Mouse (Mus musculus) liver, embryonic 12.5 days (tissue): Measurements from ENCODE around the gene Cldn3. TPM values are rescaled to one million over a fixed set of nuclear protein-coding genes. Genes with fewer than 3 reads are reported as not detected.

ENCODE experiments used
- ATAC-seq: fragments of 200-750 bp; cut with Nextera tagmentation; 2 replicates; pipeline ENCODE4 v1.8.0; 2017; ENCODE audit warnings: moderate number of reproducible peaks, mild to moderate bottlenecking, moderate library complexity
- H3K27ac ChIP-seq: fragments of 300-500 bp; sonication (generic); 2 replicates; pipeline ENCODE4 v1.5.1; 2016; ENCODE audit warnings: mild to moderate bottlenecking
- H3K27me3 ChIP-seq: fragments of 300-500 bp; sonication (generic); replicated peaks from 2 replicates; pipeline ENCODE4 v1.6.1; 2016; ENCODE audit warnings: mild to moderate bottlenecking, moderate library complexity
- H3K36me3 ChIP-seq: fragments of 300-500 bp; sonication (generic); 2 replicates; pipeline ENCODE4 v1.6.1; 2016; ENCODE audit warnings: mild to moderate bottlenecking, moderate library complexity
- H3K4me1 ChIP-seq: fragments of 300-500 bp; sonication (generic); 2 replicates; pipeline ENCODE4 v1.6.1; 2016
- H3K4me2 ChIP-seq: fragments of 300-500 bp; sonication (generic); 2 replicates; pipeline ENCODE4 v1.6.1; 2016; ENCODE audit warnings: mild to moderate bottlenecking, moderate library complexity
- H3K4me3 ChIP-seq: fragments of 300-500 bp; sonication (generic); 2 replicates; pipeline ENCODE4 v1.5.1; 2016; ENCODE audit warnings: mild to moderate bottlenecking, moderate library complexity
- H3K9ac ChIP-seq: fragments of 300-500 bp; sonication (generic); 2 replicates; pipeline ENCODE4 v1.6.1; 2016; ENCODE audit warnings: mild to moderate bottlenecking, moderate library complexity
- H3K9me3 ChIP-seq: fragments of 300-500 bp; sonication (generic); replicated peaks from 2 replicates; pipeline ENCODE4 v1.6.1; 2016; ENCODE audit warnings: mild to moderate bottlenecking, moderate library complexity
- WGBS: fragments of 180-500 bp; shearing (Covaris S2); methylation state at CpG from one replicate; pipeline ENCODE4 v1.1.7; 2016; ENCODE audit not compliant: insufficient replicate concordance; 5-methylcytosine and 5-hydroxymethylcytosine counted together
- polyA plus RNA-seq: library from polyadenylated mRNA; unstranded; fragments of >200 nt; fragmentation: Nextera tagmentation; extraction: Ambion mirVana; gene quantifications from 2 replicates; pipeline ENCODE4 v1.2.1, GENCODE M21; 2016

Cldn3 gene
- polyA plus RNA-seq, 1 experiment from 2014 or later, result 0.57 TPM

DNA sequence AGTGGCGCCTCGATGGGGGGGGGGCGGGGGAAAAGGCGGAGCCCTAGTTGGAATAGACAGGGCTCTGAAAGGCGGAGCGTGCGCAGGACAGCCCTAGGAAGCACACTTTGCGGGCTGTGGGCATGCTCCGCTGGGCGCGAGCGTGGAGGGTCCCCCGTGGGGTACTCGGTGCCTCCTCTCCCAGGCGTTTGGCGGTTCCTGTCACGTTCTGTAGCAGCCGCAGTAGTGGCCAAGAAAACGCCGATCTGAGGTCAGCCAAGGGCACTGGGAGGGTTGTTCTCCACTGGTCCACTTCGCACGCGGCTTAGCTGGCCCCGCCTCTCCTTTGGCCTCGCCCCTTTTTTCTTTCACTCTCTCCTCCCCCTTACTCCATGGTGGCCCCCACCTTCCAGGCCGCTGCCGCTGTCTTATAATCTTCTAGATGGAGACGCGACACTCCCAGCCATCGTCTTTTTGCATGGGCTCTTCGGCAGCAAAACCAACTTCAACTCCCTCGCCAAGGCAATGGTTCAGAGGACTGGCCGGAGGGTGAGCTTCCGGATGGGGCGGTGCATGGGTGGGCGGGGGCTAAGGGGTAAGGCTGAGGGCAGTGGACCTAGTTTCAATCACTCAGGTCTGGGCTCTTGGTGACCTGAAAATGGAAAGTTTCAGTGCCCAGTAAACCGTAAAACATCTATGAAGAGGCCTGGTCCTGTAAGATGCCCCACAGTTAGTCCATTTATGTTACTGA is 23.7 kb downstream of the Cldn3 start:
- ATAC-seq, result peak; percentile 71
- under 1% methylated on average over 37 of the region's 37 CpGs for WGBS
- Histone ChIP-seq H3K36me3 (peaks cover 9% of the 10 kb centered on the region), H3K9me3 (no peaks in the 10 kb centered on the region), H3K4me1 (peaks cover 46% of the 10 kb centered on the region), H3K27ac (peak overlapping the region; percentile 90), H3K4me3 (peak overlapping the region; percentile 69), H3K27me3 (0 out of 2 replicates have a peak, but pooled peaks cover 10% of the 10 kb centered on the region), H3K4me2 (peak overlapping the region; percentile 96), H3K9ac (peak overlapping the region; percentile 67)

DNA sequence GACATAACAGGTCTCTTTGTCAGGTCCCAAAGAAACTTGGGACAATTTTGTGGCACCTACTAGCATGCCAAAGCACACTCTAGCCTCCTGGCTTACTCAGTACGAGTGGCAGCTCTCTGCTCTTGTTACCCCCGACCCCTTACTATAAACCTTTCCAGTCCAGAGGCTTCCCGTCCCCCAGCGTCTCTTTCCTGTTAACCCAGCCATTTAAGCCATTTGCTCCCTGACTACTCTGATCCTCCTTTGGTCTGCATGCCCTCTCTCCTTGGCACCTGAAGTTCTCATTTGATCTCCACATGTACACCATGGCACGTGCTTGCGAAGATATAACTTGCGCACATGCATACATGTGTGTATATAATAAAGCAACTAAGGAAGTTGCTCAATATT is 24.3 kb downstream of the Cldn3 start:
- peak overlapping the region; percentile 90 for H3K27ac ChIP-seq
- H3K9ac ChIP-seq, result peak overlapping the region; percentile 67
- H3K4me3 ChIP-seq, result peak overlapping the region; percentile 69
- ATAC-seq, result no peak
- peak overlapping the region; percentile 96 for H3K4me2 ChIP-seq
- H3K4me1 ChIP-seq, result peaks cover 48% of the 10 kb centered on the region
- 0 out of 2 replicates have a peak, but pooled peaks cover 7% of the 10 kb centered on the region for H3K27me3 ChIP-seq
- no peaks in the 10 kb centered on the region for H3K9me3 ChIP-seq
- WGBS, result 48% methylated on average over 7 of the region's 7 CpGs
- peaks cover 9% of the 10 kb centered on the region for H3K36me3 ChIP-seq

DNA sequence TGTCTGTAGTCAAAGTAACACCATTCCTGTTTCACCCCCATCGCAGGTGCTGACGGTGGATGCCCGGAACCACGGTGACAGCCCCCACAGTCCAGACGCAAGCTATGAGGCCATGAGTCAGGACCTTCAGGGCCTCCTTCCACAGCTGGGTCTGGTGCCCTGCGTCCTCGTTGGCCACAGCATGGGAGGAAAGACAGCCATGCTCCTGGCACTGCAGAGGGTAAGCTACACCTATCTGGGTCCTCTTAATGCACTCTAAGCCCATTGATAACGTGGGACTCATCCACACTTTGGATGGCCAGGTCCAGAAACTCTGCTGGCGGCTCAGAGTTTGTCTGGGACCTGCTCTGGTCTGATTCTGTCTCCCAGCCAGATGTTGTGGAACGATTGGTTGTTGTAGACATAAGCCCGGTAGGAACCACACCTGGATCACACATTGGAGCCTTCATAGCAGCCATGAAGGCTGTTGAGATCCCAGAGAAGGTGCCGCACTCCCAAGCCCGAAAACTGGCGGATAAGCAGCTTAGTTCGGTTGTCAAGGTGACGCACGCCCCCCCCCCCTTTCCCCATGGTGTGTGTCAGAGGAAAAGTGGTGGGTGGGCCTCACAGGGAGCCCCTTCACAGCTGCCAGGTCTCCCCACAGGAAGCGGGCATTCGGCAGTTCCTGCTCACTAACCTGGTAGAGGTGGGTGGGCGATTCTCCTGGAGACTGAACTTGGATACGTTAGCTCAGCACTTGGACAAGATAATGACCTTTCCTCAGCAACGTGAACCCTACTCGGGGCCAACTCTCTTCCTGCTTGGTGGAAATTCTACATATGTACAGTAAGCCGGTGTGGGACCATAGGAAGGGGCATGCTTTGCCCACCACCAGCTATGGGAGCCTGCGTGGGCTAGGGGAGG is 25.1 kb downstream of the Cldn3 start:
- no peaks in the 10 kb centered on the region for H3K9me3 ChIP-seq
- H3K4me2 ChIP-seq, result peak overlapping the region; percentile 96
- WGBS, result 82% methylated on average over 25 of the region's 25 CpGs
- peak overlapping the region; percentile 69; the same call in 1 of the 2 replicates for H3K4me3 ChIP-seq
- ATAC-seq, result no peak
- H3K36me3 ChIP-seq, result peaks cover 9% of the 10 kb centered on the region
- peak overlapping the region; percentile 67; the same call in 1 of the 2 replicates for H3K9ac ChIP-seq
- H3K27ac ChIP-seq, result 0 out of 2 replicates have a peak overlapping the region, but pooled peaks have one; percentile 90
- peaks cover 55% of the 10 kb centered on the region for H3K4me1 ChIP-seq
- H3K27me3 ChIP-seq, result 0 out of 2 replicates have a peak, but pooled peaks cover under 1% of the 10 kb centered on the region

DNA sequence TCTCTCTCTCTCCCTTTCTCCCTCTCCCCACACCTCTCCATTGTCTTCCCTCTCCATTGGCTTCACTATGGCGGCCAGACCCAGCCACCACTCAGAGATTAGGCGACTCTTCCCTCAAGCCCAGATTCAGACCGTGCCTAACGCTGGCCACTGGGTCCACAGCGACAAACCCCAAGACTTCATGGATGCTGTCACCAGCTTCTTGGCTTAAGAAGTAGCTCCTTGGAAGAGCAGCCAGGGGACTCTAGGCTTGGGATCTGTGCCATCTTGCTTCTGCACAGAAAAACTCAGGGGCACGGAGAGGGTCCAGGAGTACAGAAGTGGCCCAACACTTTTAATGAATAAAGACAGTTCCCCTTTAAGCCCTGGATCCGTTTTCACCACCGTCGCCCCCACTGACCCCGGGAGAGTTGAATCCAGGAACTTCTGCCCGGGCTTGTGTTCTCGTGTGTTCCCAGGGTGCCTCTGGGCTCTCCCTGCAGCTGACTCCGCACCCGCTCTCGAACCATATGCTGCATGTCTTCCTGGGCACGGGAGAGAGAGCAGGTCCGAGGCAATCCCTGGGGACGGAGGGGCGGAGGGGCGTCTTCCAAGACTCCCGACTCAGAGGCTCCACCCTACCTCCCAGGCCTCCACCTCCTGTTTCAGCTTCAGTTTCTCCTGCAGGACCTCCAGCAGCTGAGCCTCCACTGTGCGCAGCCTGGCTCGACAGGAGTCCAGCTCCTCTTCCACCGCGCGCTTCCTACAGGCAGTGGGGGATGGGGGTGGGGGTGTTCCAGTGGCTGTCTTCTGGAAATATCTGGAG is 26.0 kb downstream of the Cldn3 start:
- no peak overlapping the region for H3K9ac ChIP-seq
- H3K4me2 ChIP-seq, result peak overlapping the region; percentile 28
- WGBS, result 55% methylated on average over 26 of the region's 26 CpGs
- no peak for ATAC-seq
- peaks cover 9% of the 10 kb centered on the region for H3K36me3 ChIP-seq
- no peak overlapping the region for H3K27ac ChIP-seq
- H3K4me1 ChIP-seq, result peaks cover 58% of the 10 kb centered on the region
- H3K27me3 ChIP-seq, result no peaks in the 10 kb centered on the region
- no peaks in the 10 kb centered on the region for H3K9me3 ChIP-seq
- H3K4me3 ChIP-seq, result peak overlapping the region; percentile 17

DNA sequence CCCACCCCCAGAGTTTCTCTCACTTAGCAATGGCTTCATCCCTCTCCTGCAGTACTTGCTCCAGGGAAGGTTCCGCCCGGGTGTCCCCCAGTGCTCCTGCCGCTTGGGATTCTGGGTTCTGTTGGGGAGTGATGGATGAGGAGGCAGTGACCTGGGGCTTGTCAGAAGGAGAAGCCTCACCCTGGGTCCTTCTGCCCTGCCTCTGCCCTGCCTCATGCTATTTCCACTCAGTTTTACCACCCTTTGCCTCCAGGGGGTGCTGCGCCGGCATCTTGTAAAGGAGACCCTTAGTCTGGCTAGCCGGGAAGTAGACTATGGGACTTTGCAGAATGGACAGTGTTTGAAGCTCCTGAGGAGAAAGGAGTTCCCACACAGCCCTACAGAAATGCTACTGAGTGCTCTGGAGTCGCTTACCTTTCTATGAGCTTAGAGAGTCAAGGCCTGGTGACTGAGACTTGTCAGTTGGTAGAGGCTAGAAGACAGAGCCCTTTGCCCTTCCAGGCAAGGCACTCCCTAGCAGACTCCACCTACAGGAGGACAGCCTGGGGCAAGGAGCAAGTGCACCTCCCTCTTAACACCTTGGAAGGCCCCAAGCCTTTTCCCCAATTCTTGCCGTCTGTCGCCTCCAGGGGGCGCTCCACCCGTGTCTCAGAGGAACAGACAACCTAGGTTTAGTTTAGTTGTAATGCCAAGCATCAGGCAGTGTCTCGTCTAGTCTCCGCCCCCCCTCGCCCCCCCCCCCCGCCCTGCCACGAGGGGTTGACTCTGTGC is 26.8 kb downstream of the Cldn3 start:
- 0 out of 2 replicates have a peak overlapping the region, but pooled peaks have one; percentile 0 for H3K9ac ChIP-seq
- peaks cover 53% of the 10 kb centered on the region for H3K4me1 ChIP-seq
- H3K9me3 ChIP-seq, result no peaks in the 10 kb centered on the region
- H3K4me2 ChIP-seq, result peak overlapping the region; percentile 28
- ATAC-seq, result no peak
- H3K4me3 ChIP-seq, result 0 out of 2 replicates have a peak overlapping the region, but pooled peaks have one; percentile 17
- peak overlapping the region; percentile 11; the same call in 1 of the 2 replicates for H3K27ac ChIP-seq
- WGBS, result 13% methylated on average over 13 of the region's 16 CpGs
- no peaks in the 10 kb centered on the region for H3K27me3 ChIP-seq
- H3K36me3 ChIP-seq, result peaks cover 9% of the 10 kb centered on the region

DNA sequence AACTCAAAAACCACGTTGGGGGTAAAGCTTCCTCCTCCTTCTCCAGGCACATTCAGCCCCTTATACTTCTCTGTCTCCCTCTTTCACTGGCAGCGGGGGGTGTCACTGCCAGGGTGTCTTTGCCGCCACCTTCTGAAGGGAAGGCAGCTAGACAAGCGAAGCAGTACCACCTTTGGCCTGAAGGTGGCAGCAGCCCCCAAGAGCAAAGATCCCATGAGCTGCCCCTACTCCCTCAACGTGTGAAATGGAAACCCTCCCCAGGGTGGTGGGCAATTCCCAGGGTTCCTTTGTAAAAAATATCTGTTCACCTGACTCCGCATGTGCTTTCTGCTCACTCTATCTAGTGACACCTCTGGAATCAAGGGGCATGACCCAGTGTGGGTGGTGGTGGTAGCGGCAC is 29.5 kb downstream of the Cldn3 start:
- Histone ChIP-seq H3K9me3 (no peaks in the 10 kb centered on the region), H3K4me3 (no peak overlapping the region), H3K27me3 (no peaks in the 10 kb centered on the region), H3K36me3 (peaks cover 9% of the 10 kb centered on the region), H3K4me2 (no peak overlapping the region), H3K4me1 (peaks cover 39% of the 10 kb centered on the region), H3K27ac (no peak overlapping the region), H3K9ac (no peak overlapping the region)
- WGBS, result 14% methylated on average over 7 of the region's 7 CpGs
- 0 out of 2 replicates have a peak, but pooled peaks have one; percentile 13 for ATAC-seq

DNA sequence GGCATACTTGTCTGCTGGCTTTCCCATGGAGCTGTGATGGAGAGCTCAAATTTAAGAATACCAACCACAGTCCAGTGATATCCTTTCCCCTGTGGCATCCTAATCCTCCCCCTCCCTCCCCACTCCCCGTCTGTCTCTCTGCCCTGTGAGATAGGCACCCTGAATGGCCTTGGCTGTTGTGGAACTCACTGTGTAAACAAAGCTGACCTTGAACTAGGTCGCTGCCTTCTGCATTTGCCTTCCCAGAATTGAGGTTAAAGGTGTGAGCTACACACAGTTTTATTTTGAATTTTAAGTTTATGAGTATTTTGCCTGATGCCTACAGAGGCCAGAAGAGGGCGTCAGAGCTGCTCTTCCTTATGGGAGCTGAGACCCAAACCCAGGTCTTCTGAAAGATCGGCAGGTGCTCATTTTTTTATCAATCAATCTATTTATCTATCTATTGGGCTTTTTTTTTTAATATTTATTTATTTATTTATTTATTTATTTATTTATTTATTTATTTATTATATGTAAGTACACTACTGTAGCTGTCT is 30.3 kb downstream of the Cldn3 start:
- WGBS, result 40% methylated on average over 4 of the region's 4 CpGs
- H3K36me3 ChIP-seq, result peaks cover 4% of the 10 kb centered on the region
- no peak overlapping the region for H3K27ac ChIP-seq
- no peak overlapping the region for H3K9ac ChIP-seq
- ATAC-seq, result no peak
- H3K4me2 ChIP-seq, result no peak overlapping the region
- no peaks in the 10 kb centered on the region for H3K9me3 ChIP-seq
- H3K4me3 ChIP-seq, result no peak overlapping the region
- H3K27me3 ChIP-seq, result no peaks in the 10 kb centered on the region
- peaks cover 32% of the 10 kb centered on the region for H3K4me1 ChIP-seq

DNA sequence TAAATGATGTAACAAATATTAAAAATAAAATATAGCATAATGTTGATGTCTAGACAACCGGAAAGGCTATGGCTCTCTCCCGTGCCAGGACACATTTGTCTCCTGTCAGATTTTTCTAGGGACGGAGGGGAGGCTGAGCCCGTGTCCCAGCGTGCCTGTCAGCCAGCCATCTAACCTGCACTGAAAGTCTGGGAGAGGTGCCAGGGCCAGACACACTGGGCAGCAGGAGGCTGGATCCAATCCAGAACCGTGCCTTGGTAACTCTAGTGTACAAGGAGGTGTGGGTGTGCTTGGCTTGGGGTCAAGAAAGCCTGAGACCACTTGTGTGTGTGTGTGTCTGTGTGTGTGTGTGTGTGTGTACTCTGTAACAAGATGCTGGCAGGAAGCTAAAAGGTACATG is 35.8 kb downstream of the Cldn3 start:
- Histone ChIP-seq H3K9me3 (no peaks in the 10 kb centered on the region), H3K27me3 (peaks cover 29% of the 10 kb centered on the region), H3K27ac (no peak overlapping the region), H3K4me2 (no peak overlapping the region), H3K36me3 (no peaks in the 10 kb centered on the region), H3K4me3 (no peak overlapping the region), H3K9ac (no peak overlapping the region), H3K4me1 (peaks cover 36% of the 10 kb centered on the region)
- WGBS, result 75% methylated on average over 6 of the region's 6 CpGs
- ATAC-seq, result no peak

DNA sequence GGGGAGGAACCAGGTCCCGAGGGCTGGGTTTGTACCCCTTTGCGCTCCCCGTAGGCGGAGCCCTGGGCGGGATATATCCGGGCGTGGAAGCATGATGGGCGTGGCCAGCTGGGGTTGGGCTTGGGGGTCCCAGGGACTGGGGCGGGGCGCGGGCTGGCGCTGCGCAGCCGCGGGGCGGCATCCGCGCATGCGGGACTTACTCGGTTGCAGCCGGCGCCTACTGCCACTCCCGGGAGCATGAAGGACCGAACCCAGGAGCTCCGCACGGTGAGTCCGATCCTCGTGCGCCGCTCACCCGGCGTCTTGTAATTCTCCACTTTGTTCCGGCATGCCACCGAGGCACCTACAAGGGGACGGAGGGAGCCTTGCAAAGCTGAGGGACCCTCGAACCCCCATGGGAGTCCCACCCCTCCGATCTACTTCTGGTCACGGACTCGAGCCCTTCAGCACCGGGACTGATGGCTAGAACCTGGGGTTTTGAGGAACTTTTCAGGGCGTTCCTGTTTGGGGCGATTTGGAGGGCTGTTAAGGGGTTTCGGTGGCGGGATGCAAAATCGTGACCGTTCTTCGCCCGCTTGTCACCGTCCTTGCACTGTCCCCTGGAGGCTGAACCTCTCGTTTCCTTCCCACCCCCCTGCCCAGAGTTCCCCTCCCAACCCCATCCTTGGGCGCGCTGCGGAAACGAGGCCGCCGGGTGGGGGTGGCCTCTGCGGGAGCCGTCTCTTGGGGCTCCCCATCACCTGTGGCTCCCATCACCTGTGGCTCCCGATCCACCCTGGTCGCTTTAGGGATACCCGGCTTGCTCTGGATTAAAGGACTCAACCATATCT is 37.5 kb downstream of the Cldn3 start, which contains the start of gene Stx1a:
Gene Stx1a, plus strand, starts transcription at position 139 of the 830 bp plus-strand sequence.
- peak; percentile 91 for ATAC-seq
- Histone ChIP-seq H3K4me3 (peak within 1 kb of the TSS; percentile 68), H3K4me1 (peaks cover 39% of the 10 kb centered on the region), H3K27me3 (peaks cover 36% of the 10 kb centered on the region), H3K4me2 (peak within 1 kb of the TSS; percentile 95), H3K36me3 (no peaks in the 10 kb centered on the region), H3K27ac (no peak within 1 kb of the TSS; the same call in 1 of the 2 replicates), H3K9me3 (no peaks in the 10 kb centered on the region), H3K9ac (peak within 1 kb of the TSS; percentile 71)
- under 1% methylated on average over 59 of the region's 61 CpGs for WGBS

DNA sequence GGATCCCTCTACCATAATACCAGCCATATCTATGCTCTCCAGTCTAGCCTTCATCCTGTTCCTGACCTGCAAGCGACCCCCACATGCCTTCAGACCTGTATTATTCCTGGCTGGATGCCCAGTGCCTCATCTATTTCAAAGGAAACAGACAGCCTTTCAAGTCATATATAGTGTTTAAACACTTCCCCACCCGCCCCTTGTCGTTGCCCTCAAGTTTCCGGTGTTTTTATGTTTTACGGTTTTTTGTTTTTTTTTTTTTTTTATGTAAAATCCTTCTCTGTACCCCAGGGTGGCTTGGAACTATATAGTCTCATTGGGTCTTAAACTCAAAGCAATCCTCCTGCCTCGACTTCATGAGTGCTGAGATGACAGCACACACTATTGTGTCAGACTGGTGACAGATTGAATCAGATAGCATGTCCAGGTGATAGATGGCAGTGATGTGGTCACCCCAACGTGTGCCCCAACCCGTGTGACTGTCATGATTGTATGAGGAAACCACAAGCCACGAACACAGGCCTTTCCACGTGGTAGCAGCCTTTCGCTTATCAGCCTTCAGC is 38.7 kb downstream of the Cldn3 start:
- Histone ChIP-seq H3K27ac (no peak overlapping the region), H3K4me2 (peak overlapping the region; percentile 95), H3K4me3 (peak overlapping the region; percentile 68; the same call in 1 of the 2 replicates), H3K36me3 (no peaks in the 10 kb centered on the region), H3K4me1 (peaks cover 51% of the 10 kb centered on the region), H3K27me3 (peaks cover 36% of the 10 kb centered on the region), H3K9me3 (no peaks in the 10 kb centered on the region), H3K9ac (no peak overlapping the region)
- 24% methylated on average over 11 of the region's 11 CpGs for WGBS
- no peak for ATAC-seq
